Mouse (Mus musculus) midbrain, embryonic 14.5 days (tissue): ENCODE measurements around the gene Fgl2. TPM values are rescaled to one million over a fixed set of nuclear protein-coding genes. Genes with fewer than 3 reads are reported as not detected.
"Not testable (repeated sequence)": the region's sequence is repeated elsewhere in the genome, so short reads cannot be mapped to it uniquely, and the experiment has no call there.

Experiments used
- ATAC-seq: fragments of 200-750 bp; cut with Nextera tagmentation; 2 replicates; pipeline ENCODE4 v1.8.0; 2017; ENCODE audit warnings: moderate number of reproducible peaks, moderate library complexity; ENCODE audit not compliant: low FRiP score, low TSS enrichment
- DNase-seq: peaks from one replicate; pipeline ENCODE4 v3.0.0-alpha.2; 2015
- H3K27ac ChIP-seq: fragments of 300-500 bp; sonication (generic); replicated peaks from 2 replicates; pipeline ENCODE4 v1.5.1; 2014; ENCODE audit warnings: mild to moderate bottlenecking, low read depth, low read length, moderate library complexity
- H3K27me3 ChIP-seq: fragments of 300-500 bp; sonication (generic); 2 replicates; pipeline ENCODE4 v1.6.1; 2014; ENCODE audit warnings: low read length, control low read depth, mixed read lengths; ENCODE audit not compliant: control insufficient read depth, insufficient read depth
- H3K36me3 ChIP-seq: fragments of 300-500 bp; sonication (generic); 2 replicates; pipeline ENCODE4 v1.6.1; 2014; ENCODE audit warnings: low read length, control low read depth; ENCODE audit not compliant: control insufficient read depth, insufficient read depth
- H3K4me1 ChIP-seq: fragments of 300-500 bp; sonication (generic); 2 replicates; pipeline ENCODE4 v1.6.1; 2014; ENCODE audit warnings: mild to moderate bottlenecking, antibody characterized with exemption, low read length, control low read depth; ENCODE audit not compliant: control insufficient read depth, insufficient read depth
- H3K4me2 ChIP-seq: fragments of 300-500 bp; sonication (generic); 2 replicates; pipeline ENCODE4 v1.6.1; 2014; ENCODE audit warnings: mild to moderate bottlenecking, low read length, moderate library complexity
- H3K4me3 ChIP-seq: fragments of 300-500 bp; sonication (generic); replicated peaks from 2 replicates; pipeline ENCODE4 v1.5.1; 2014; ENCODE audit warnings: low read depth, low read length
- H3K9ac ChIP-seq: fragments of 300-500 bp; sonication (generic); replicated peaks from 2 replicates; pipeline ENCODE4 v1.6.1; 2014; ENCODE audit warnings: mild to moderate bottlenecking, low read length, moderate library complexity
- H3K9me3 ChIP-seq: fragments of 300-500 bp; sonication (generic); 2 replicates; pipeline ENCODE4 v1.6.1; 2016; ENCODE audit warnings: low read length, control low read depth, mixed read lengths; ENCODE audit not compliant: control insufficient read depth
- WGBS: fragments of 180-500 bp; shearing (Covaris S2); extraction: QIAGEN DNeasy Blood & Tissue Kit; methylation state at CpG from one replicate; pipeline ENCODE4 v1.1.7; 2014; 5-methylcytosine and 5-hydroxymethylcytosine counted together
- polyA plus RNA-seq: library from polyadenylated mRNA; unstranded; fragments of >200 nt; fragmentation: Nextera tagmentation; extraction: Ambion mirVana; gene quantifications from 2 replicates; pipeline ENCODE4 v1.2.1, GENCODE M21; 2014

The Fgl2 gene
- 1.8 and 2.3 TPM in 2 replicates for polyA plus RNA-seq

DNA sequence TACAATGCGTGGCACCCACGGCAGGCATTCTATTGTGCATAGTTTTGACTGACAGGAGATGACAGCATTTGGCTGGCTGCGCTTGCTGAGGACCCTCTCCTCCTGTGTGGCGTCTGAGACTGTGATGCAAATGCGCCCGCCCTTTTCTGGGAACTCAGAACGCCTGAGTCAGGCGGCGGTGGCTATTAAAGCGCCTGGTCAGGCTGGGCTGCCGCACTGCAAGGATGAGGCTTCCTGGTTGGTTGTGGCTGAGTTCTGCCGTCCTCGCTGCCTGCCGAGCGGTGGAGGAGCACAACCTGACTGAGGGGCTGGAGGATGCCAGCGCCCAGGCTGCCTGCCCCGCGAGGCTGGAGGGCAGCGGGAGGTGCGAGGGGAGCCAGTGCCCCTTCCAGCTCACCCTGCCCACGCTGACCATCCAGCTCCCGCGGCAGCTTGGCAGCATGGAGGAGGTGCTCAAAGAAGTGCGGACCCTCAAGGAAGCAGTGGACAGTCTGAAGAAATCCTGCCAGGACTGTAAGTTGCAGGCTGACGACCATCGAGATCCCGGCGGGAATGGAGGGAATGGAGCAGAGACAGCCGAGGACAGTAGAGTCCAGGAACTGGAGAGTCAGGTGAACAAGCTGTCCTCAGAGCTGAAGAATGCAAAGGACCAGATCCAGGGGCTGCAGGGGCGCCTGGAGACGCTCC lies at the start of gene Fgl2:
Fgl2 (plus strand) TSS at position 150 of the 687 bp plus-strand sequence.
- Histone ChIP-seq H3K4me3 (peak within 1 kb of the TSS; percentile 50), H3K27me3 (no peaks in the 10 kb centered on the region), H3K9me3 (no peaks in the 10 kb centered on the region), H3K27ac (peak within 1 kb of the TSS; percentile 34), H3K4me1 (no peaks in the 10 kb centered on the region; the same call in 1 of the 2 replicates), H3K9ac (peak within 1 kb of the TSS; percentile 68), H3K36me3 (no peaks in the 10 kb centered on the region), H3K4me2 (peak within 1 kb of the TSS; percentile 91)
- ATAC-seq (peak; percentile 90), DNase-seq (peak; percentile 87)
- whole genome bisulfite sequencing = 3% methylated on average over 31 of the region's 31 CpGs

DNA sequence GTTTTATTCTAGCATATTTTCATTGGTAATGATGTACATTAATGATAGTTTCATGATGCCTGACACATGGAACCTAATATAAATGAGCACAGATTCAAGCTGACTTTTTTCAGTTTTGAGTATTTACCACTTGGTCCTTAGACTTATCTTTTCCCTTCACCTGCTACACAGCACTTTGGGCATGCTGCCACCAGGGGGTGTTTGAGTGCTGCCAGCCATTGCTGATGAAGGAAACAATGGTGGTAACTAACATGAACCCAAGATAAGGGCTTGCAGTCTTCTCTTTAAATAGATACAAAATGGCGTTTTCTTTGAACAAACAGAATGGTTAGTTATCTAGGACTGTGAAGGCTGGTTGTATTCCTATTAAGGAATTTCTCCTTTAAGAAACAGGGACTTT lies 45.9 kb upstream of the Fgl2 start:
- no peak overlapping the region for H3K27ac ChIP-seq
- H3K9ac ChIP-seq = no peak overlapping the region
- peak; percentile 77 for DNase-seq
- WGBS = 54% methylated on average over 1 of the region's 1 CpGs
- no peaks in the 10 kb centered on the region for H3K36me3 ChIP-seq
- H3K4me1 ChIP-seq = peaks cover 11% of the 10 kb centered on the region; the same call in 1 of the 2 replicates
- no peak overlapping the region for H3K4me2 ChIP-seq
- peak; percentile 53; the same call in 1 of the 2 replicates for ATAC-seq
- no peaks in the 10 kb centered on the region for H3K9me3 ChIP-seq
- no peaks in the 10 kb centered on the region for H3K27me3 ChIP-seq
- H3K4me3 ChIP-seq = no peak overlapping the region

DNA sequence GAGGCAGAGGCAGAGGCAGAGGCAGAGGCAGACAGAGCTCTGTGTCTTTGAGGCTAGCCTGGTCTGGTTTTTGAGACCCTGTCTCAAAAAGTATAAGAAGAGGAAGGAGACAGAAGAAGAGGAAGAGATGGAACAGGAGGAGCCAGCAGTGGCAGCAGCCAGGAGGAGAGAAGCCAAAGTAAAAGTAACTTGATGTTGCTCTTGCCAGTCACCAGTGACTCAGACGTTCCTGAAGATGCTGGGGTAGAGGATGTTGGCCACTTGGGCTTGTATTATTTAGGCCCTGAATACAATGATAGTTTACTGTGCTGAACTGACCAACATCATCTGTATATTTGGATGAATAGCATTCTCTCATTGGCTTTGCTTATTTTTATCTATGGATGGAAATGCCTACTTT lies 43.9 kb upstream of the Fgl2 start:
- ATAC-seq (no peak), DNase-seq (no peak)
- H3K27me3 ChIP-seq = no peaks in the 10 kb centered on the region
- H3K4me2 ChIP-seq = no peak overlapping the region
- WGBS = 81% methylated on average over 1 of the region's 1 CpGs
- H3K4me3 ChIP-seq = no peak overlapping the region
- peaks cover 11% of the 10 kb centered on the region; the same call in 1 of the 2 replicates for H3K4me1 ChIP-seq
- H3K9me3 ChIP-seq = no peaks in the 10 kb centered on the region
- no peak overlapping the region for H3K9ac ChIP-seq
- H3K27ac ChIP-seq = no peak overlapping the region
- H3K36me3 ChIP-seq = no peaks in the 10 kb centered on the region

DNA sequence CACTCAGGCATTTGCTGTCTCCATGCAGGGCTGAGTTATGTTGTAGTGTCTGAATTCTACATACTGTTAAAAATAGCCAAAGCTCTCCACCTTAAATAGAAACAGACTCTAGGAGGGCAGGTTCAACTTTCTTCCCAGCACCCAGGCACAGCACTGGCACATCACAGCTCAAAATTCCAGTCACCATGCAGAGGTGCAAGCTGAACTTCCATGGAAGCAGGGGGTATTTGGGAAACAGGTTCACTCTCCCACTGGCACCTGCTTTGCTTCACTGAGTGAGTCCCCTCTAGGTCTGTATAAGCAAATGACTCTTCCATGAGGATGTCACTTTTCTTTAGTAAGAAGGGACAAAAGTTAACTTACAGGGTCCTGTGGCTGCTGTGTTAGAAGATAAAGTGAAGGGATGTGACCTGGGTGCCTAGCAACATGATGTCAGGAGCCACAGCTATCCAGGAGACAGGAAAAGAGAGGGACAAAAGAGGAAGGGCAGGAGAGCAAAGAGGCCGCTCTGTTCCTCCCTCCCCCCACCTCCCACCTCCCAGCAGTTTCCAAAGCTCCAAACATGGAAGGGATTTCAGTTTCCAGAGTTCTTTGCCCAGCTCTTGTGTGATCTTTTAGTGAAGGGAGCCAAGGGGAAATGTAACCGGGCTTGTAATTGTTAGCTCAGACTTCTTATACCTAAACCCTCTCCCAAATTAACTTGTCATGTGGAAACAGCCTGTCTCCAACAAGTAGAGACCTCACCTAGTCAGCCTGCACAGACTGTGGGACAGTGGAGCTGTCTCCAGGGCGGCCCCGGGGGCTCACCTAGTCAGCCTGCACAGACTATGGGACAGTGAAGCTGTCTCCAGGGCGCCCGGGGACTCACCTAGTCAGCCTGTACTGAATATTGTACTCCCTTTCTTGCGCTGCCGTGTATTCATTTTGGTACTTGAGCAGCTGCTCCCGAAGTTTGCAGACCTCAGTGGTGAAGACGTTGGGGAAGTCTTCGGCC lies 42.5 kb upstream of the Fgl2 start:
- DNase-seq = no peak
- ATAC-seq = no peak
- Histone ChIP-seq H3K36me3 (no peaks in the 10 kb centered on the region), H3K27ac (no peak overlapping the region), H3K9me3 (no peaks in the 10 kb centered on the region), H3K27me3 (no peaks in the 10 kb centered on the region), H3K9ac (no peak overlapping the region), H3K4me3 (no peak overlapping the region), H3K4me2 (no peak overlapping the region), H3K4me1 (peaks cover 11% of the 10 kb centered on the region; the same call in 1 of the 2 replicates)
- WGBS = 23% methylated on average over 11 of the region's 11 CpGs

DNA sequence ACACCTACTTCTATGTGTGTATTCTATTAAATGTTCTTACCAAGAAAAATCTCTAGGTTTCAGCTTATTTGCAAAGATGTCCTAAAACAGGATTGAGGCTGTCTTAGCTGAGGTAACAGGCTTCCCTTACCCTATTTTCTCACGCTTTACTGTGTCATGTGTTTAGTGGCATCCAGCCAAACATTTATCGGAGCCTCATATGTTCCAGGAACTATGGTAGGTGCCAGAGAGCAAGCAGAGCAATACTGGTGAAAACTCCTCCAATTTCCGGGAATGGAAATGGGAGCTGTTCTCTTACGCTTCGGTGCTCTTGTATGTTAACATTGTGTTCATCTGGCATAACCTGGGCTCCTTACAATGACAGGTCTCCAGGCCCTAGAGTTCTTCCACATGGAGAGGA lies 40.8 kb upstream of the Fgl2 start:
- peaks cover 11% of the 10 kb centered on the region; the same call in 1 of the 2 replicates for H3K4me1 ChIP-seq
- no peak for ATAC-seq
- no peak overlapping the region for H3K27ac ChIP-seq
- H3K36me3 ChIP-seq = no peaks in the 10 kb centered on the region
- no peak overlapping the region for H3K9ac ChIP-seq
- H3K4me2 ChIP-seq = no peak overlapping the region
- no peaks in the 10 kb centered on the region for H3K27me3 ChIP-seq
- H3K4me3 ChIP-seq = no peak overlapping the region
- no peak for DNase-seq
- 89% methylated on average over 5 of the region's 5 CpGs for WGBS
- H3K9me3 ChIP-seq = no peaks in the 10 kb centered on the region

DNA sequence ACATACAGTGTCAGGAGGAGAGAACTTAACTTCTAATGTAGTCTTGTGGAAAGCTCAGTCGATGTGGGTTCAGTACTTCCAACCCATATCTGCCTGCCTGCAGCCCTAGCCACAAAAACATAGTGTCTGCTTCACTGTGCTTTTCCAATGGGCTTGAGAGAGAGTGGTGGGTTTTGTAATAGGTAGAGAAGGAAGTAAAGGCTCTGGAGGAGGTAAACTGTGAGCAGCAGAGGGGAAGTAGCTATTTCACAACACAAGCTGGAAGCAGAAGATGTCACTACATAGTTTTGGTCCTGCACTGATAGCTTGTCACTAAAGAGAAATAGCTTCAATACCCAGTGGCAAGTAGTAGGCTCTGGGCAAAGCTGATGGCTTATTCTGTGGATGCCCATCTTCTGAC lies 40.3 kb upstream of the Fgl2 start:
- Histone ChIP-seq H3K27me3 (no peaks in the 10 kb centered on the region), H3K4me1 (peaks cover 11% of the 10 kb centered on the region; the same call in 1 of the 2 replicates), H3K9me3 (no peaks in the 10 kb centered on the region), H3K9ac (no peak overlapping the region), H3K27ac (no peak overlapping the region), H3K4me3 (no peak overlapping the region), H3K4me2 (no peak overlapping the region), H3K36me3 (no peaks in the 10 kb centered on the region)
- DNase-seq (no peak), ATAC-seq (no peak)
- WGBS = 81% methylated on average over 1 of the region's 1 CpGs

DNA sequence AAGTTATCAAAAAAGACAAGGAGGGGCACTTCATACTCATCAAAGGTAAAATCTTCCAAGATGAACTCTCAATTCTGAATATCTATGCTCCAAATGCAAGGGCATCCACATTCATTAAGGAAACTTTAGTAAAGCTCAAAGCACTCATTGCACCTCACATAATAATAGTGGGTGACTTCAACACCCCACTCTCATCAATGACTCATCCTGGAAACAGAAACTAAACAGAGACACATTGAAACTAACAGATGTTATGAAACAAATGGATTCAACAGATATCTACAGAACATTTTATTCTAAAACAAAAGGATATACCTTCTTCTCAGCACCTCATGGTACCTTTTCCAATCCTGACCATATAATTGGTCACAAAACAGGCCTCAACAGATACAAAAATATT lies 30.2 kb upstream of the Fgl2 start:
- H3K4me2 ChIP-seq, H3K9me3 ChIP-seq, H3K9ac ChIP-seq, H3K27ac ChIP-seq, H3K4me3 ChIP-seq, H3K27me3 ChIP-seq, ATAC-seq, DNase-seq, H3K36me3 ChIP-seq, H3K4me1 ChIP-seq: not testable (repeated sequence)

DNA sequence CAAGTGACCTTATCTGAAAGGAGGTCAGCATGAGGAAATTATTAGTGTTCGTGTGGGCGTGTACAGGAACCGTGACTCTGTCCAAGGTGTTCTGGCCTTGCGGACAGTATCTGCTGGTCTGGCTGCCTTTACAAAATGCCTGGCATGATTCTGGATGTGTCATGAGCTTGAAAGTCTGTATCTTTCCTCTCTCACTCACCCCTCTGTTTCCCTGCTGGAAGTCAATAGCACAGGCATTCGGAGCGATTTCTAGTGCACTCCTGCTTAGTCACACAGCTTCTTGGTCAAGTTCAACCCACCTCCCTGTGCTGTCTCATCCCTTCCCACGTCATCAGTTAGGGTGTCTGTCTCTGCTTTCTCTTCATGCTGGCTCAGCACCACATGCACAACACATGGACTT lies 24.1 kb upstream of the Fgl2 start:
- no peak overlapping the region for H3K4me3 ChIP-seq
- no peaks in the 10 kb centered on the region for H3K9me3 ChIP-seq
- no peaks in the 10 kb centered on the region for H3K36me3 ChIP-seq
- H3K9ac ChIP-seq = no peak overlapping the region
- 88% methylated on average over 7 of the region's 7 CpGs for WGBS
- no peak for DNase-seq
- H3K4me2 ChIP-seq = no peak overlapping the region
- H3K4me1 ChIP-seq = no peaks in the 10 kb centered on the region
- no peak overlapping the region for H3K27ac ChIP-seq
- ATAC-seq = no peak
- H3K27me3 ChIP-seq = no peaks in the 10 kb centered on the region
